Mouse (Mus musculus) CH12.LX (cell line): Measurements from ENCODE around the gene Sh3bgrl2. TPM values are rescaled to one million over a fixed set of nuclear protein-coding genes. Genes with fewer than 3 reads are reported as not detected.
A peak's percentile ranks its signal among the peaks of the same experiment; 100 is the strongest.

ENCODE experiments used
- DNase-seq: peaks from one replicate; pipeline ENCODE4 v3.0.0-alpha.2; 2013; ENCODE audit errors: extremely low read depth
- H3K27ac ChIP-seq: 2 replicates; pipeline ENCODE4 v1.5.1; 2012; ENCODE audit warnings: low read depth, mild to moderate bottlenecking, control low read depth, moderate library complexity; ENCODE audit not compliant: insufficient read depth
- H3K27me3 ChIP-seq: replicated peaks from 2 replicates; pipeline ENCODE3; 2012; ENCODE audit warnings: inconsistent platforms
- H3K36me3 ChIP-seq, 2 experiments: replicated peaks in 1 of 2; 2 replicates each; pipeline versions ENCODE3 to v1.6.1; 2012; ENCODE audit warnings: inconsistent platforms in 1 of 2, low read length in 1 of 2, mild to moderate bottlenecking in 1 of 2, mixed read lengths in 1 of 2, moderate library complexity in 1 of 2; ENCODE audit not compliant: control insufficient read depth in 1 of 2, insufficient read depth in 1 of 2
- H3K4me1 ChIP-seq, 2 experiments: 2 replicates each; pipeline ENCODE4 v1.6.1; 2012; ENCODE audit warnings: inconsistent platforms in 1 of 2, moderate library complexity in 1 of 2; ENCODE audit not compliant: insufficient read depth in 2 of 2, control insufficient read depth in 1 of 2
- H3K4me2 ChIP-seq: 2 replicates; pipeline ENCODE4 v1.6.1; 2012; ENCODE audit warnings: low read depth, mild to moderate bottlenecking, control low read depth; ENCODE audit not compliant: poor library complexity, insufficient read depth, severe bottlenecking
- H3K4me3 ChIP-seq, 3 experiments: fragments of 150-350 bp in 1 of 3; sonication (generic) in 1 of 3; replicated peaks in 1 of 3; 2 replicates each; pipeline versions ENCODE3 to v1.5.1; 2011 to 2012; ENCODE audit warnings: low read depth in 2 of 3, low read length in 2 of 3, mild to moderate bottlenecking in 2 of 3, moderate library complexity in 2 of 3, control low read depth in 1 of 3, improper control_type of control experiment in 1 of 3, inconsistent platforms in 1 of 3, mixed read lengths in 1 of 3; ENCODE audit not compliant: poor library complexity in 1 of 3
- H3K79me2 ChIP-seq: replicated peaks from 2 replicates; pipeline ENCODE4 v1.6.1; 2012; ENCODE audit warnings: mild to moderate bottlenecking, moderate library complexity; ENCODE audit not compliant: control insufficient read depth, poor library complexity, insufficient read depth, severe bottlenecking; ENCODE audit errors: extremely low read depth
- H3K9ac ChIP-seq: 2 replicates; pipeline ENCODE4 v1.6.1; 2012; ENCODE audit warnings: low read depth, mild to moderate bottlenecking, control low read depth, moderate library complexity; ENCODE audit not compliant: insufficient read depth
- H3K9me3 ChIP-seq: replicated peaks from 2 replicates; pipeline ENCODE3; 2012; ENCODE audit warnings: low read length, inconsistent platforms, mixed read lengths
- BHLHE40 ChIP-seq: IDR thresholded peaks from 2 replicates; pipeline ENCODE4 v1.6.1; 2011; ENCODE audit warnings: mild to moderate bottlenecking, low read depth, low read length, improper control_type of control experiment
- CHD1 ChIP-seq: IDR thresholded peaks from 2 replicates; pipeline ENCODE4 v1.6.1; 2012; ENCODE audit warnings: low read depth, low read length, improper control_type of control experiment, inconsistent platforms
- CTCF ChIP-seq, 2 experiments: IDR thresholded peaks in 1 of 2; conservative IDR thresholded peaks in 1 of 2; 2 replicates each; pipeline ENCODE4 v1.5.1; 2011 to 2012; ENCODE audit warnings: low read depth in 2 of 2, low read length in 2 of 2, improper control_type of control experiment in 1 of 2, inconsistent platforms in 1 of 2, mild to moderate bottlenecking in 1 of 2, moderate library complexity in 1 of 2
- E2F4 ChIP-seq: IDR thresholded peaks from 2 replicates; pipeline ENCODE4 v1.6.1; 2011; ENCODE audit warnings: low read depth, low read length, improper control_type of control experiment; ENCODE audit not compliant: insufficient replicate concordance
- ELF1 ChIP-seq: IDR thresholded peaks from 2 replicates; pipeline ENCODE4 v1.6.1; 2014; ENCODE audit warnings: low read depth, mild to moderate bottlenecking, inconsistent platforms, low read length, improper control_type of control experiment
- GABPA ChIP-seq: IDR thresholded peaks from 2 replicates; pipeline ENCODE4 v1.6.1; 2012; ENCODE audit warnings: low read depth, low read length, improper control_type of control experiment, inconsistent platforms; ENCODE audit not compliant: insufficient replicate concordance
- HCFC1 ChIP-seq: IDR thresholded peaks from 2 replicates; pipeline ENCODE4 v1.6.1; 2012; ENCODE audit warnings: low read depth, mild to moderate bottlenecking, inconsistent platforms, low read length, improper control_type of control experiment
- JUN ChIP-seq: IDR thresholded peaks from 2 replicates; pipeline ENCODE4 v1.6.1; 2011; ENCODE audit warnings: low read depth, mild to moderate bottlenecking, low read length, improper control_type of control experiment, moderate library complexity; ENCODE audit not compliant: insufficient read depth
- MAX ChIP-seq: IDR thresholded peaks from 2 replicates; pipeline ENCODE4 v1.6.1; 2011; ENCODE audit warnings: low read length, improper control_type of control experiment
- MAZ ChIP-seq: IDR thresholded peaks from 2 replicates; pipeline ENCODE4 v1.6.1; 2012; ENCODE audit warnings: low read depth, mild to moderate bottlenecking, inconsistent platforms, low read length, improper control_type of control experiment, moderate library complexity
- MYC ChIP-seq: IDR thresholded peaks from 2 replicates; pipeline ENCODE4 v1.6.1; 2011; ENCODE audit warnings: low read depth, mild to moderate bottlenecking, improper control_type of control experiment, low read length
- NELFE ChIP-seq: IDR thresholded peaks from 2 replicates; pipeline ENCODE4 v1.6.1; 2011; ENCODE audit warnings: low read depth, low read length, improper control_type of control experiment
- PAX5 ChIP-seq: IDR thresholded peaks from 2 replicates; pipeline ENCODE4 v1.6.1; 2012; ENCODE audit warnings: low read length, inconsistent platforms, mixed read lengths
- POLR2A ChIP-seq: IDR thresholded peaks from 2 replicates; pipeline ENCODE4 v1.6.1; 2011; ENCODE audit warnings: low read depth, mild to moderate bottlenecking, improper control_type of control experiment, low read length
- RCOR1 ChIP-seq: conservative IDR thresholded peaks from 2 replicates; pipeline ENCODE4 v1.6.1; 2012; ENCODE audit warnings: low read depth, mild to moderate bottlenecking, inconsistent platforms, low read length, improper control_type of control experiment
- SIN3A ChIP-seq: IDR thresholded peaks from 2 replicates; pipeline ENCODE4 v1.6.1; 2012; ENCODE audit warnings: low read length, improper control_type of control experiment, inconsistent platforms
- UBTF ChIP-seq: IDR thresholded peaks from 2 replicates; pipeline ENCODE4 v1.6.1; 2012; ENCODE audit warnings: low read depth, mild to moderate bottlenecking, inconsistent platforms, low read length, improper control_type of control experiment, moderate library complexity
- USF2 ChIP-seq: conservative IDR thresholded peaks from 2 replicates; pipeline ENCODE4 v1.6.1; 2011; ENCODE audit warnings: low read depth, low read length, improper control_type of control experiment
- ZMIZ1 ChIP-seq: IDR thresholded peaks from 2 replicates; pipeline ENCODE4 v1.6.1; 2012; ENCODE audit warnings: low read depth, mild to moderate bottlenecking, inconsistent platforms, low read length, improper control_type of control experiment
- dilution Hi-C: fragments of 300-500 bp; cut with MboI; formaldehyde crosslinking; loops from 2 replicates; pipeline ENCODE4 v1.14.3; 2020; ENCODE audit warnings: low sequenced_read_pairs; ENCODE audit not compliant: extremely low pct_unique_long_range_greater_than_20kb, extremely low pct_ligation_motif_present
- in situ Hi-C: fragments of 300-500 bp; cut with MboI; formaldehyde crosslinking; loops from 3 replicates; pipeline ENCODE4 v1.14.3; 2019; ENCODE audit warnings: low sequenced_read_pairs, low pct_ligation_motif_present, low pct_unique_long_range_greater_than_20kb, mixed read lengths
- polyA plus RNA-seq: library from polyadenylated mRNA; unstranded; fragments of >175 nt; gene quantifications from 2 replicates; pipeline ENCODE4 v1.2.1, GENCODE M21; 2012; ENCODE audit warnings: low read depth; ENCODE audit not compliant: insufficient read length
- total RNA-seq, 2 experiments: library from RNA; depleted of rRNA; stranded (reverse); fragments of 300-350 nt in 1 of 2; fragments of >200 nt in 1 of 2; gene quantifications; 2 replicates each; pipeline ENCODE4 v1.2.3; 2012 to 2014

The Sh3bgrl2 gene
- total and polyA plus RNA-seq, 3 experiments = 0.04 to 0.27 (median 0.11) TPM

- H3K4me3 ChIP-seq = no peak overlapping the region
- no peaks in the 10 kb centered on the region for H3K9me3 ChIP-seq
- no peak overlapping the region for H3K4me2 ChIP-seq
- H3K36me3 ChIP-seq = no peaks in the 10 kb centered on the region
- H3K9ac ChIP-seq = no peak overlapping the region
- H3K27me3 ChIP-seq = no peaks in the 10 kb centered on the region
- H3K4me1 ChIP-seq = peaks cover 0 to 7% of the 10 kb centered on the region in 2 experiments; a peak in 2 of 4 replicates
- H3K27ac ChIP-seq = no peak overlapping the region
- dilution Hi-C loops = no loop called here
- in situ Hi-C loops = no loop called here
- no peaks in the 10 kb centered on the region for H3K79me2 ChIP-seq
- no peak for TF ChIP-seq NELFE
- TF ChIP-seq MAZ = no peak
- TF ChIP-seq GABPA = no peak
- no peak for TF ChIP-seq HCFC1
- no peak for TF ChIP-seq ZMIZ1
- no peak for TF ChIP-seq MYC
- TF ChIP-seq JUN = no peak
- TF ChIP-seq CHD1 = no peak
- TF ChIP-seq ELF1 = no peak
- no peak for TF ChIP-seq SIN3A
- no peak for TF ChIP-seq UBTF
- no peak for TF ChIP-seq MAX
- no peak for TF ChIP-seq PAX5
- no peak for TF ChIP-seq USF2
- TF ChIP-seq RCOR1 = no peak
- no peak for TF ChIP-seq CTCF (conservative IDR thresholded peaks at IDR 0.05 in 1 of 2, IDR thresholded peaks at IDR 0.05 in 1 of 2; ENCODE audit: low read depth in 2 of 2, low read length in 2 of 2)
- TF ChIP-seq POLR2A = no peak
- no peak for TF ChIP-seq E2F4
- no peak for DNase-seq
Measured at GRCm38 (mm10) chr9:83667031-83667430, 118.9 kb downstream of the Sh3bgrl2 start.

GRCm38 (mm10) chr9:83679626-83680025 lies 131.5 kb downstream of the Sh3bgrl2 start:
- TF ChIP-seq RCOR1 (no peak), BHLHE40 (peak; percentile 76), MAX (no peak)
- Histone ChIP-seq H3K27ac (no peak overlapping the region), H3K4me2 (no peak overlapping the region), H3K36me3 (no peaks in the 10 kb centered on the region), H3K4me3 (no peak overlapping the region), H3K27me3 (no peaks in the 10 kb centered on the region), H3K9ac (no peak overlapping the region), H3K4me1 (peaks cover 26 to 51% of the 10 kb centered on the region in 2 experiments), H3K9me3 (no peaks in the 10 kb centered on the region), H3K79me2 (no peaks in the 10 kb centered on the region)
- in situ Hi-C loops = no loop called here
- no peak for DNase-seq
- dilution Hi-C loops = no loop called here
